Mouse (Mus musculus) midbrain, embryonic 16.5 days (tissue): ENCODE data around the gene Sh3gl3. TPM values are rescaled to one million over a fixed set of nuclear protein-coding genes. Genes with fewer than 3 reads are reported as not detected.

Experiments
- ATAC-seq: fragments of 200-750 bp; cut with Nextera tagmentation; 2 replicates; pipeline ENCODE4 v1.8.0; 2017; ENCODE audit warnings: moderate TSS enrichment
- H3K27ac ChIP-seq: fragments of 300-500 bp; sonication (generic); 2 replicates; pipeline ENCODE4 v1.5.1; 2014; ENCODE audit warnings: mild to moderate bottlenecking, low read length, mixed read lengths
- H3K27me3 ChIP-seq: fragments of 300-500 bp; sonication (generic); 2 replicates; pipeline ENCODE4 v1.6.1; 2014; ENCODE audit warnings: low read depth, low read length, mixed read lengths; ENCODE audit not compliant: control insufficient read depth, insufficient read depth
- H3K36me3 ChIP-seq: fragments of 300-500 bp; sonication (generic); 2 replicates; pipeline ENCODE4 v1.6.1; 2014; ENCODE audit warnings: mild to moderate bottlenecking, low read length, moderate library complexity, mixed read lengths; ENCODE audit not compliant: control insufficient read depth, insufficient read depth
- H3K4me1 ChIP-seq: fragments of 300-500 bp; sonication (generic); 2 replicates; pipeline ENCODE4 v1.6.1; 2014; ENCODE audit warnings: mild to moderate bottlenecking, low read length, mixed read lengths; ENCODE audit not compliant: control insufficient read depth, insufficient read depth
- H3K4me2 ChIP-seq: fragments of 300-500 bp; sonication (generic); 2 replicates; pipeline ENCODE4 v1.6.1; 2014; ENCODE audit warnings: mild to moderate bottlenecking, low read length, mixed read lengths
- H3K4me3 ChIP-seq: fragments of 300-500 bp; sonication (generic); 2 replicates; pipeline ENCODE4 v1.5.1; 2014; ENCODE audit warnings: low read depth, mild to moderate bottlenecking, low read length, moderate library complexity, mixed read lengths
- H3K9ac ChIP-seq: fragments of 300-500 bp; sonication (generic); 2 replicates; pipeline ENCODE4 v1.6.1; 2014; ENCODE audit warnings: low read depth, low read length, mixed read lengths
- H3K9me3 ChIP-seq: fragments of 300-500 bp; sonication (generic); replicated peaks from 2 replicates; pipeline ENCODE4 v1.6.1; 2014; ENCODE audit warnings: mild to moderate bottlenecking, low read length, mixed read lengths; ENCODE audit not compliant: control insufficient read depth, poor library complexity, severe bottlenecking
- WGBS: fragments of 180-500 bp; shearing (Covaris S2); extraction: QIAGEN DNeasy Blood & Tissue Kit; methylation state at CpG from one replicate; pipeline ENCODE4 v1.1.7; 2014; 5-methylcytosine and 5-hydroxymethylcytosine counted together
- polyA plus RNA-seq: library from polyadenylated mRNA; unstranded; fragments of >200 nt; fragmentation: Nextera tagmentation; extraction: Ambion mirVana; gene quantifications from 2 replicates; pipeline ENCODE4 v1.2.1, GENCODE M21; 2015

The Sh3gl3 gene
- polyA plus RNA-seq, 1 experiment from 2014 or later, result 91.4 TPM

GRCm38 (mm10) chr7:82349796-82350195, 176.2 kb downstream of the Sh3gl3 start:
- Histone ChIP-seq H3K4me2 (no peak overlapping the region), H3K36me3 (no peaks in the 10 kb centered on the region), H3K9me3 (no peaks in the 10 kb centered on the region), H3K4me3 (no peak overlapping the region), H3K27ac (no peak overlapping the region), H3K27me3 (no peaks in the 10 kb centered on the region), H3K4me1 (no peaks in the 10 kb centered on the region), H3K9ac (no peak overlapping the region)
- ATAC-seq, result no peak
- 89% methylated on average over 7 of the region's 7 CpGs for WGBS

GRCm38 (mm10) chr7:82350421-82350820, 176.8 kb downstream of the Sh3gl3 start:
- no peak overlapping the region for H3K4me2 ChIP-seq
- no peak overlapping the region for H3K4me3 ChIP-seq
- H3K4me1 ChIP-seq, result no peaks in the 10 kb centered on the region
- no peak overlapping the region for H3K27ac ChIP-seq
- no peak overlapping the region for H3K9ac ChIP-seq
- WGBS, result 83% methylated on average over 3 of the region's 3 CpGs
- ATAC-seq, result no peak
- no peaks in the 10 kb centered on the region for H3K9me3 ChIP-seq
- H3K36me3 ChIP-seq, result no peaks in the 10 kb centered on the region
- no peaks in the 10 kb centered on the region for H3K27me3 ChIP-seq

Other genes with a start within 250 kb of the Sh3gl3 start
- gene Hdgfl3, start 239.4 kb upstream of the Sh3gl3 start, polyA plus RNA-seq, result 63.5 and 66.9 TPM in 2 replicates
- gene Bnc1, start 181.5 kb upstream of the Sh3gl3 start, polyA plus RNA-seq, result 0.04 and 0.10 TPM in 2 replicates
- gene Adamtsl3, start 161.9 kb downstream of the Sh3gl3 start, polyA plus RNA-seq, result 0.64 and 0.66 TPM in 2 replicates